Mouse (Mus musculus) heart, postnatal 0 days (tissue): ENCODE results near the gene Cd200r1.

ENCODE experiments used
- CTCF ChIP-seq: IDR thresholded peaks from 2 replicates; pipeline ENCODE4 v1.5.1; 2016; ENCODE audit warnings: antibody characterized with exemption, control low read depth, low read depth
- EP300 ChIP-seq: IDR thresholded peaks from 2 replicates; pipeline ENCODE4 v1.6.1; 2016; ENCODE audit warnings: antibody characterized with exemption, low read depth

- peak; percentile 87 for TF ChIP-seq CTCF
- TF ChIP-seq EP300: no peak
Observed at GRCm38 (mm10) chr16:44767967-44768366, 2.4 kb downstream of the Cd200r1 start.
